Mouse (Mus musculus) kidney, embryonic 14.5 days (tissue): Measurements from ENCODE around the gene Gm11549. TPM values are rescaled to one million over a fixed set of nuclear protein-coding genes. Genes with fewer than 3 reads are reported as not detected.

ENCODE experiments used
- ATAC-seq: fragments of 200-750 bp; cut with Nextera tagmentation; 2 replicates; pipeline ENCODE4 v1.8.0; 2017; ENCODE audit warnings: moderate number of reproducible peaks, mild to moderate bottlenecking, moderate TSS enrichment, moderate library complexity; ENCODE audit not compliant: low FRiP score, low TSS enrichment
- H3K27ac ChIP-seq: fragments of 300-500 bp; sonication (generic); 2 replicates; pipeline ENCODE4 v1.5.1; 2014; ENCODE audit warnings: low read depth, mild to moderate bottlenecking, low read length, moderate library complexity, mixed read lengths
- H3K27me3 ChIP-seq: fragments of 300-500 bp; sonication (generic); 2 replicates; pipeline ENCODE4 v1.6.1; 2014; ENCODE audit warnings: mild to moderate bottlenecking, low read length; ENCODE audit not compliant: control insufficient read depth, insufficient read depth
- H3K36me3 ChIP-seq: fragments of 300-500 bp; sonication (generic); 2 replicates; pipeline ENCODE4 v1.6.1; 2014; ENCODE audit warnings: low read length, mixed read lengths; ENCODE audit not compliant: control insufficient read depth, insufficient read depth
- H3K4me1 ChIP-seq: fragments of 300-500 bp; sonication (generic); 2 replicates; pipeline ENCODE4 v1.6.1; 2014; ENCODE audit warnings: low read length, mixed read lengths; ENCODE audit not compliant: control insufficient read depth, insufficient read depth
- H3K4me2 ChIP-seq: fragments of 300-500 bp; sonication (generic); replicated peaks from 2 replicates; pipeline ENCODE4 v1.6.1; 2014; ENCODE audit warnings: low read depth, mild to moderate bottlenecking, low read length
- H3K4me3 ChIP-seq: fragments of 300-500 bp; sonication (generic); 2 replicates; pipeline ENCODE4 v1.5.1; 2014; ENCODE audit warnings: mild to moderate bottlenecking, low read length
- H3K9ac ChIP-seq: fragments of 300-500 bp; sonication (generic); 2 replicates; pipeline ENCODE4 v1.6.1; 2014; ENCODE audit warnings: low read depth, mild to moderate bottlenecking, low read length, moderate library complexity
- H3K9me3 ChIP-seq: fragments of 300-500 bp; sonication (generic); 2 replicates; pipeline ENCODE4 v1.6.1; 2016; ENCODE audit warnings: low read length; ENCODE audit not compliant: control insufficient read depth
- WGBS: fragments of 180-500 bp; shearing (Covaris S2); extraction: QIAGEN DNeasy Blood & Tissue Kit; methylation state at CpG from one replicate; pipeline ENCODE4 v1.1.7; 2014; 5-methylcytosine and 5-hydroxymethylcytosine counted together
- polyA plus RNA-seq: library from polyadenylated mRNA; unstranded; fragments of >200 nt; fragmentation: Nextera tagmentation; extraction: Ambion mirVana; gene quantifications from 2 replicates; pipeline ENCODE4 v1.2.1, GENCODE M21; 2014

Gene Gm11549
- polyA plus RNA-seq, 1 experiment from 2014 or later, result not detected

- H3K9me3 ChIP-seq, result no peaks in the 10 kb centered on the region
- H3K27ac ChIP-seq, result no peak overlapping the region
- 90% methylated on average over 5 of the region's 5 CpGs for WGBS
- ATAC-seq, result no peak
- H3K4me3 ChIP-seq, result no peak overlapping the region
- H3K27me3 ChIP-seq, result no peaks in the 10 kb centered on the region
- no peak overlapping the region for H3K4me2 ChIP-seq
- H3K36me3 ChIP-seq, result no peaks in the 10 kb centered on the region
- H3K9ac ChIP-seq, result no peak overlapping the region
- H3K4me1 ChIP-seq, result no peaks in the 10 kb centered on the region
Measured at GRCm38 (mm10) chr3:36491535-36491934, 30.1 kb downstream of the Gm11549 start.

- Histone ChIP-seq H3K4me3 (no peak overlapping the region), H3K36me3 (no peaks in the 10 kb centered on the region), H3K27ac (no peak overlapping the region), H3K4me1 (no peaks in the 10 kb centered on the region), H3K9ac (no peak overlapping the region), H3K4me2 (no peak overlapping the region), H3K9me3 (no peaks in the 10 kb centered on the region), H3K27me3 (no peaks in the 10 kb centered on the region)
- no peak for ATAC-seq
- WGBS, result 97% methylated on average over 1 of the region's 1 CpGs
Measured at GRCm38 (mm10) chr3:36489590-36489910, 32.1 kb downstream of the Gm11549 start.

- no peak overlapping the region for H3K4me3 ChIP-seq
- ATAC-seq, result no peak
- no peak overlapping the region for H3K4me2 ChIP-seq
Measured at GRCm38 (mm10) chr3:36488899-36489589, 32.6 kb downstream of the Gm11549 start.

GRCm38 (mm10) chr3:36488367-36488766 lies 33.2 kb downstream of the Gm11549 start:
- 41% methylated on average over 1 of the region's 1 CpGs for WGBS
- Histone ChIP-seq H3K9ac (no peak overlapping the region), H3K27me3 (no peaks in the 10 kb centered on the region), H3K36me3 (no peaks in the 10 kb centered on the region), H3K4me1 (no peaks in the 10 kb centered on the region), H3K4me3 (no peak overlapping the region), H3K27ac (no peak overlapping the region), H3K4me2 (no peak overlapping the region), H3K9me3 (no peaks in the 10 kb centered on the region)
- ATAC-seq, result no peak

More at GRCm38 (mm10) chr3:36488899-36489589, 32.6 kb downstream of the Gm11549 start:
- 85% methylated on average over 6 of the region's 6 CpGs for WGBS
- Histone ChIP-seq H3K27me3 (no peaks in the 10 kb centered on the region), H3K27ac (no peak overlapping the region), H3K36me3 (no peaks in the 10 kb centered on the region), H3K9ac (no peak overlapping the region), H3K9me3 (no peaks in the 10 kb centered on the region), H3K4me1 (no peaks in the 10 kb centered on the region)

- no peaks in the 10 kb centered on the region for H3K36me3 ChIP-seq
- WGBS, result 85% methylated on average over 6 of the region's 6 CpGs
- no peak overlapping the region for H3K27ac ChIP-seq
- no peaks in the 10 kb centered on the region for H3K9me3 ChIP-seq
- peaks cover 10% of the 10 kb centered on the region; the same call in 1 of the 2 replicates for H3K4me1 ChIP-seq
- H3K9ac ChIP-seq, result no peak overlapping the region
- ATAC-seq, result no peak
- no peaks in the 10 kb centered on the region for H3K27me3 ChIP-seq
- no peak overlapping the region for H3K4me2 ChIP-seq
- no peak overlapping the region for H3K4me3 ChIP-seq
Measured at GRCm38 (mm10) chr3:36486881-36487280, 34.7 kb downstream of the Gm11549 start.

- H3K4me1 ChIP-seq, result peaks cover 14% of the 10 kb centered on the region; the same call in 1 of the 2 replicates
- no peak for ATAC-seq
- 51% methylated on average over 6 of the region's 6 CpGs for WGBS
- H3K27me3 ChIP-seq, result no peaks in the 10 kb centered on the region
- no peaks in the 10 kb centered on the region for H3K9me3 ChIP-seq
- H3K4me3 ChIP-seq, result no peak overlapping the region
- H3K36me3 ChIP-seq, result no peaks in the 10 kb centered on the region
- no peak overlapping the region for H3K9ac ChIP-seq
- H3K27ac ChIP-seq, result no peak overlapping the region
- H3K4me2 ChIP-seq, result no peak overlapping the region
Measured at GRCm38 (mm10) chr3:36486176-36486575, 35.4 kb downstream of the Gm11549 start.

- no peak for ATAC-seq
- Histone ChIP-seq H3K4me1 (peaks cover 14% of the 10 kb centered on the region; the same call in 1 of the 2 replicates), H3K27me3 (no peaks in the 10 kb centered on the region), H3K4me2 (no peak overlapping the region), H3K9me3 (no peaks in the 10 kb centered on the region), H3K4me3 (no peak overlapping the region), H3K27ac (no peak overlapping the region), H3K9ac (no peak overlapping the region), H3K36me3 (no peaks in the 10 kb centered on the region)
- WGBS, result 90% methylated on average over 4 of the region's 4 CpGs
Measured at GRCm38 (mm10) chr3:36484292-36484691, 37.3 kb downstream of the Gm11549 start.

- H3K27me3 ChIP-seq, result no peaks in the 10 kb centered on the region
- H3K4me2 ChIP-seq, result 0 out of 2 replicates have a peak overlapping the region, but pooled peaks have one; percentile 13
- H3K4me1 ChIP-seq, result peaks cover 14% of the 10 kb centered on the region; the same call in 1 of the 2 replicates
- H3K4me3 ChIP-seq, result no peak overlapping the region
- 23% methylated on average over 9 of the region's 9 CpGs for WGBS
- no peak overlapping the region for H3K9ac ChIP-seq
- H3K9me3 ChIP-seq, result no peaks in the 10 kb centered on the region
- no peaks in the 10 kb centered on the region for H3K36me3 ChIP-seq
- no peak overlapping the region; the same call in 1 of the 2 replicates for H3K27ac ChIP-seq
- ATAC-seq, result no peak; the same call in 1 of the 2 replicates
Measured at GRCm38 (mm10) chr3:36482940-36483339, 38.7 kb downstream of the Gm11549 start.

GRCm38 (mm10) chr3:36481776-36482193 lies 39.8 kb downstream of the Gm11549 start:
- peak overlapping the region; percentile 82 for H3K27ac ChIP-seq
- no peak overlapping the region for H3K4me3 ChIP-seq
- H3K4me2 ChIP-seq, result no peak overlapping the region
- peaks cover 16% of the 10 kb centered on the region for H3K4me1 ChIP-seq
- ATAC-seq, result peak; percentile 65
- H3K27me3 ChIP-seq, result no peaks in the 10 kb centered on the region
- 0 out of 2 replicates have a peak overlapping the region, but pooled peaks have one; percentile 2 for H3K9ac ChIP-seq
- no peaks in the 10 kb centered on the region for H3K9me3 ChIP-seq
- 17% methylated on average over 11 of the region's 11 CpGs for WGBS
- H3K36me3 ChIP-seq, result no peaks in the 10 kb centered on the region
